Mouse (Mus musculus): ENCODE measurements around the gene Dnm1.

Gene Dnm1

DNA sequence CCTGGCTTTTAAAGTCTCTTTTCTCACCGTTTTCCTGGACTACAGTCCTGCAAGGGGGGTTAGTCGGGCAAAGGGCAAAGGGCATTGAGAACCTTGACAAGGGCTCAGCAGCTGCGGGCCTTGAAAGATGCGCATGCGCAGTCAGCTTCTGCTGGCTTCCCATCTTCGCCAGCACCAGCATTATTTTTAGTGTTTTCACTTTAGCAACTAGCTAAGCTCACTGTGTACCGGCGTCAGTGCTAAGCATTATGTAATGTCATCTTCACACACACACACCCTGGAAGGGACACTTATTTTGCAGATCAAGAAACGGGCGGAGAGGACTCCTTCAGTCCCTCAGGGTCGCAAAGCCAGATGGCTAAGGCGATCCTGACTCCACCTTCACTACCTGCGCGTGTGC, 7.6 kb upstream of the Dnm1 start:
- DNase-seq, result peak; percentile 88

DNA sequence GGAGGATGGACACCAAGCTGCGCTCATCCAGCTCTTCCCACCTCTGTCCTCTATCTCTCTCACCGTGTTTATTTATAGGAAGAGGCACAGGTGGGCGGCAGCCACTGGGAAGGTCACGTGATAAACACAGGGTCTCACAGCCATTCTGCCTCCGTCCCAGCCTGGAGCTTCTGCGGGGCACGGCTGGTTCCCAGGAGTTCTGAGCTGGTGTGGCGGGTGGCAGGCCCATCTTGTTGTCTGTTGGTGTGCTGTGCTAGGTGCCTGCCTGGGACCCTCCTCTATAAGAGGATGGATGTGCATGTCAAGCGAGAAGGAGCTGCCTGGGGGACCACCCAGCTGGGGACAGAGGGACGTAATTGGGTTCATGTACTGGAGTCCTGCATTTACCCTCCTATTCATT, 5.2 kb upstream of the Dnm1 start:
- DNase-seq, result no peak

DNA sequence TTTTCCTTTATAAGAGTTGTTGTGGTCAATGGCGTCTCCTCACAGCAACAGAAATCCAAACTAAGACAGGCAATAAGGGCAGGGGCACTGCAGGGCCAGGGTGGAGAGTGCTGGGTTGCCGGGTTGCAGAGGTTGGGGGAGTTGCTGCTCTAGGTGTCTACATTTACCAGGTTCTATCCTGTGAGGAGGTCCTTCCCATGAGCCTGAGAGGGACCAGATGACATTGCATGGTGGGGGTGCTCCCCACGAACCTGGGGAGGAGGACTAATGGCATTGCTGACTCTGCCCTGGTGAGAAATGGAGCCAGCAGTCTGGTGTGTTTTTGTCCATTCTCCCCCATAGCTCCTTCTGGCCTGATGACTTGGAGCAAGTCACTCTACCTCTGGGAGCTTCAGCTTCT, 4.6 kb upstream of the Dnm1 start:
- no peak for DNase-seq

DNA sequence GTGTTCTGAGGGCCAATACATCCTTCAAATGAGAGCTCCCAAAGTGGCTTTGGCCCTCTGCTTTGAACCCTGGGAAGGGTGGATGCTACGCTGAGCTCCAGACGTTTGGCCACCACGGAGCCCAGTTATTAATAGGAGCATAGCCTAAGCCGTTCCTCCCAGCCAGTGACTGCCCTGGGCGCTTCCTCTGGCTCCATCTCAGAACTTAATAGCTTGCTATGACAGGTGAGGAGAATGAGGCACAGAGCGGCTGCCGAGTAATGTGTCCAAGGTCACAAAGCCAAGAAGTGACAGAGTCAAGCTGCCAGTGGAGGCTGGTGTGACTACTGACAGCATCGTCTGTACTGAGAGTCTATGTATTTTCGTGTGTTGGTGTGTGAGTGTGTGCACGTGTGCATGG, 3.1 kb upstream of the Dnm1 start:
- DNase-seq, result no peak

DNA sequence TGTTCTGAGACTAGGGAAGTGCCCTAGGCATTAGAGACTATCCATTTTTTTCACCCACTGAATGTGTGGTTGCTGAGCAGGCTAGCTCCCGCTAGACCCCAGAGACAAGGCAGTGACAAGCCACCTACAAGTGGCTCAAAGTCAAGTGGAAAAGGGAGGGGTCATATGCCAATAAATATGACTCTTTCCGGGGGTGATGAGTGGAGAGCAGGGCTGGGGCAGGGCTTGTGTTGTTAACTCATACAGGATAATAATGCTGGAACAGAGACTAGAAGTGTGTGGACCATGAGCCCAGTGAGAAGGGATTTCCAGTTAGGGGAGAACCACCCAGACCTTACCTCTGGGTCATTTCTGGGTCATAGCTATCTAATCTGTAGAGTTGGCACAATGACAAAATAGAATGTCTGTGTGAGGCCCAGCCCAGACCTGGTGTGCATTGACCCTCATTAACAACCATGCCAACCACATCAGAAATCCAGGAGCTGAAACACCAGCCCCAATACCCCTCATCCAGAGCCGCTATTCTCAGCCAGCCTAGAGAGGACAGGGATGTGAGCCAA, 1.3 kb upstream of the Dnm1 start:
- DNase-seq, result no peak

DNA sequence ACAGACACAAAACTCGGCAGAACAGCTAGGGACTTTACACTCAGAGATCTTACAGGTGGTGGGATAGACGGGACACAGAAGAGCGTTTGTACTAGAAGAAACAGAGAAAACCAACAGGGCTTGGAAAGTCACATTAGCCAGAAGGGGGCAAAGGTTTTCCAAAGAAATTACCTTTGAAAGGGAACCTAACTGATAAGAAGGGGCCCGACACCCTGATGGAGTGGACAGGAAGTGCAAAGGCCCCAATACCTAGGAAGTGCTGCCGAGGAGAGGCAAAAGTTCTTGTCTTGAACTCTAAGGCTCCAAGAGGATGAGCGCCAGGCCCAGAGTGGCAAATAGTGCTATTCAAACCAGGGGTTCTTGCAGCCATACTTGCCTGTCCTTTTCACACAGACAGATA, 698 bp upstream of the Dnm1 start:
- DNase-seq, result no peak

DNA sequence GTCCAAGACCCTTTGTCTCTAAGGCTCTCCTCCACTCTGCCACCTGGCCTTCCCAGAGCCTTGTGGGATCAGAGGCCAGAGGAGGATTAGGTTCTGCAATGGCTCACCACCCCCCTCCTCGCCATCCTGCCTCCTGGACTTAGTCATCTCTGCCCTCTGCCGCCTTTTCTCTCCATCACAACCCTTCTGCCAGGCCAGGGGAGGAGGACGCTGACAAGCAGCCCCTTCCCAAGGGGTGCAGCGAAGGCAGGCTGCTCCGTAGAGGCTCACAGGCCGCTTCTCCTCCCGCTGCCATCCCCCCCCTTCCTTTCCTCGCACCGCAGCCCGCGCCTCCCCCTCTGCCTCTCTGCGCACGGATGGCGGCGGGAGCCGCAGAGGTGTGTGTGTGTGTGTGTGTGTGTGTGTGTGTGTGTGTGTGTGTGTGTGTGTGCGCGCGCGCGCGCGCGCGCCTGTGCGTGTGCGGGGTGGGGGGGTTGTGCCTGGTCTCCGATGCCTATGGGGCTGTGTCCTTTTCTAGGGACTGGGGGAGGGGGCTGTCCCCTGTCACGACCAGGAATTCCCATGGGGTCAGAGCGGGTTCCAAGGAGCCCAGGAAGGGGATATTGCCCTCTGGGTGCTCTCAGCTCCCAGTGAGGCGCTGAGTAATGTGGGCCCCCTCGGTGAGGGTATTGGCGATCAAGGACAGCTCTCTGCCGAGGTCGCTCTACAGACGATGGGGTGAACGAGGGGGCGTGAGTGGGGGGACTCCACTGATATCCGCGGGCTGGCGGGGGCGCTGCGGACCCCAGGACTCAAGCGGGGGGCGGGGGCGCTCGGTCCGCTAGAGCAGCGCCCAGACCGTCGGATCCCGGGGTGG, 759 bp downstream of the Dnm1 start, which contains the start of gene Ciz1:
Gene Ciz1 (plus strand): TSS at position 177 of the 856 bp plus-strand sequence.
- no peak for DNase-seq

DNA sequence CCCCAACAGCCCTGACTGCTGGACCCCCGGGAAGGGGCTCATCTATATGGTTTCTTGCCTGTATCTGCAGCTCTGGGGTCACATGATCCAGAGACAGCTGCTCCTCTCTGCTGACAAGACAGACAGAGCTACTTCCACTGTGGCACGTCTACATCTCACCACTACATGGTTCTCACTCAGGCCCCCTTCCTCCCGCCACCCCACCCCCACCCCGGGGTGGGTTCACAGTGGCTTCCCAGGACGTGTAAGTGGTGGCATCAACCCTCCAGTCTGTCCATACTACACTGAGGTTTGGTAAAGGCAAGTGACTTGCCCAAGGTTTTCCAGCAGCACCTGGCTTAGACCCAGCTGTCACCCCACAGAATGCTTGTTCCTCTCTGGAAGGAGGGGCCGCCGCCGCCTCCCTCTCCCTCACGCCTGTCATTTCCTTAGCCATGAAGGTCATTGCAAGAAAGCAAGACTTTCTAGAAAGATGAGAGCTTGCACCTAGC, 1.6 kb downstream of the Dnm1 start:
- DNase-seq, result no peak

DNA sequence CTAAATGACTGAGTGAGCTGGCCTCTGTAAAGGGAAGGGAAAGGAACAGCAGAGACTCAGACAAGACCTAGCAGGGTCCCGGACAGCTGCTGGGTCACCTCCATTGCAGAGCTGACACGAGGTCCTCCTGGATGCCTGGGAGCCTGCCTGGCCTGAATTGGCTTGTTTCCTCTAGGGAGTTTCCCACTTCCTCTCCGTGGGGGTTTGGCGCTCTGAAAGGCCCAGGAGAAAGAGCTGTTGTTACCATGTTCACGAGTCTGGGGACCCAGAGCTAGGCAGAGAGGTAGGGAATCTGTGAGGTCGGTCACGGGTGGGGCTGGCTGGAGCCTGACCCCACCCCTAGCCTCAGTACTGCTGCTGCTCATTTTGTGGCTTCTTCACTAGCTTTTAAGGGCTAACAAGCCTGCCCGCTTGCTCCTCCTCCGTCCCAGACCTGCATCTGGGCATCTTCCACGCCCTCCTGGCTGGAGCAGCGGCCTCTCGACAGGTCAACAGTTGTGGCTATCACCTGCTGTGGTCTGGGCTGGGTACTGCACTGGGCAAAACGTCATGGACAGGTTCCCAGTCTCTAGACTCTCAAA, 2.6 kb downstream of the Dnm1 start:
- no peak for DNase-seq

DNA sequence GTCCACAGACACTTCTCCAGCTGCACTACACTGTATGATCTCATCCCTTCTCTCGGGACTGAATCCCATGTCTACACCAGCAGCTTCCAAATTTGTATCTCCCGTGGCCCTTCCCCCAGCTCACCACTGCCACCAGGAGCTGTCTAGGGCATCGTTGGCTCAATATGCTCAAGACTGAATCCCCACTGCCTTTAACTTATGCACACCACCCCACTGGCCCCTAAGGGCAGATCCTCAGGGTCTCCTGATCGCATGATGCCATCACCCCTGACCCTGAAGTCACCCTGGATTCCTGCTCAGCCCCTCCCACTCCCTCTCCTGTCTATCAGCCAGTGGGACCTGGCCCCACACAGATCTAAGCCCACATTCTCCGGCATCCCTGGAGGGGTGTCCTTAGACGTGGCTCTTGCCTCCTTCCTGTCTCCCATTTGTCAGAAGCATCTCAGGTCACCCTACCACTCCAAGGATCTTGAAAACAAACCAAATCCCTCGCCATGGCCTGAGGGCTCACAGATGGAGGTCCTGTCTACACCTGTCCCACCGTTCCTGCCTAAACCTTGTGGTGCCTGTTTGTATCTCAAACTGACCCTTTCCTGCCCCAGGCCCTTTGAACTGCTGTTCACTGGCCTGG, 3.4 kb downstream of the Dnm1 start:
- DNase-seq, result no peak

DNA sequence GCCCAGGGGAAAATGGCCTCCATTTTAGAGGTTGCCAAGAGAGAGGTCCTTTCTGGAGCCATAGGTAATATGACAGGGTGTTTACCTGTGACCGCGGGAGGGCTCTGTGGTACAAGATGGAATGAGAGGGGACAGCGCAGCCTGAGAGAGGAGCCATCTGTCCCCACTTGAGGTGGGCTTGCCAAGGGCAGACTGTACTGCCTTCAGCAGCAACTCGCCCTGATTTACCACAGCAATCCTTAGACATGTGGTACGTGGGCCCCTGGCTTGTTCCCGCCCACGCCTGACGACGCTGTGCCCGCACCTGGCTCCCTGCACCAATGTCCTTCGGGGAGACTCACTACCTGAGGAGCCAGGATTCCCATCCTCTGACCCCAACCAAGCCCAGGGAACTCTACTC, 4.8 kb downstream of the Dnm1 start:
- DNase-seq, result no peak

DNA sequence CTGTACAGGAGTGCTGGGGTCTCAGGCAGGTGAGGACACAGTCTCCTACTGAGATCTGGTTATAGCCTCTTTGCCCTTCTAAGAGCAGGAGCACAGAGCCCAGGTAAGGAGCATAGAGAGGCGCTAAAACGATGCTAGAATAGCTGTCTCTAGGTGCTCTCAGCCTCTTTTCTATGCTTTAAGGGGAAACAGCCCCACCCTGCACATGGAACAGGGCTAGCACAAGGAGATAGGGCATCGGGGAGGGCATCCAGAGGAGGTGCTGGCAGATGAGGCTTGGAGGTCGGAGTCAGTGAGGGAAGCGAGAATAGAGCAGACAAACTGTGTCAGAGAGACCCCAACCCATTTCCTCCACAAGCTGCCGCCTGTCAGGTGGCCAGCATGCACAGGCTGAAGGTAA, 6.1 kb downstream of the Dnm1 start:
- DNase-seq, result no peak

DNA sequence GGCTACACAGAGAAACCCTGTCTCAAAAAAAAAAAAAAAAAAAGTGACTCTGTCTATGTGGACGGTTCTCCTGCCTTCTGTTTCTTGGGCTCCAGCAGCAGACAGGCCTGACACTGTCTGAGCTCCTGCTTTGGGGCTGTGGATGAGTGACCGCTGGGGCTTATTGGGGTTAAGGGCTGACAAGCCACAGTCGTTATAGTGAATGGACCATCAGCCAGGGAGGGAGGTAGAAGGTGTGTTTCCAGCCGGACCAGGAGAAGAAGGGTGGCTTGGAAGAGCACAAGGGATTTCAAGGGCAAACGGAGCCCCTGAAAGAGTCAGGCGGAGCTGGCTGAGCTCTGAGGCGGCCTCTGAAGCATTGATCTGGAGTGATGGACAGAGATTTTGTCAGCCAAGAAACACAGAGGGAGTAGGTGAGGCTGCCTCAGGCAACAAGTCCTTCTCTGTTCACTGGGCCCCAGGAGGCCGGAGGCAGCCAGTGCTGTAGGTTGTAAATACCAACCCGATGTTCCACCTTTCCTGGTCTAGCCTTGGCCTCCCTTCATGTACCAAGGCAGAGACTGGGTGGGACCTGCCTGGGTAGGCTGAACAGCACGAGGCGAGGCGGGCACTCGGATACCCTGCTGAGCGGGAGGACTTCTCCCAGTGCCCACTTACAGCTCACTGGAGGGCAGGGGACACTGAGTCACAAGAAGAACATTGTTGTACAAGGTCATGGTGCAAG, 8.4 kb downstream of the Dnm1 start:
- DNase-seq, result no peak

DNA sequence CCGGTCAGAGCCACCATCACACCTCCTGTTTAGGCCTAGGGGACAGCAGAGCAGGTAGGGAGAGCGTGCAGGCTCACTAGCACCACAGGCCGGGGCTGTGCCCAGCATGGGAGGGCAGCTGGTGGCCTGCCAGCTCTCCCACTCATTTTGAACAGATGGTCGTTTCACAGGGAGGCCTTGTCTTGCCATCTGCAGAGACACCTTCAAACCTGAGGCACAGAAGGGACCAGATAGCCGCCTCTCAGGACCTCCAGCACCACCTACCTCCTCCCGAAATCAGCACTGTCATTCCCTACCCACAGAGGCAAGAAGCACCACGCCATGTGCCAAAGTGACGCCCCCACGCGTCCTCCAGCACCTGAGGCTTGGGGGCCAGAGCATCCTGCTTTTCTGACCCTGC, 9.1 kb downstream of the Dnm1 start:
- DNase-seq, result no peak

DNA sequence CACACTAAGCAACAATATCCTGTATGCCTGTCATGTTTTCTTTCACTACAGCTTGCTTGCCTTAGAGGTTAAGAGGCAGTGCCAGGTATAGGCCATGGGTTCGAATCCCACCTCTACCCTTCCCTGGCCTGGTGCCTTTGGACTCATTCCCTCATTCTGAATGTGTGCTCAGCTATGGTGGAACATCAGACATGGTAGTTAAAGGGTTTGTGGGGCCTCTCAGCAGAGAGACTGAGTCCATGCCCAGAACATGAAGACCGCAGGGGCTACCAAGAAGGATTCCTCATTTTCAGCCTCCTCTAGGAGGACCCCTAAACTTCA, 9.8 kb downstream of the Dnm1 start:
- no peak for DNase-seq

DNA sequence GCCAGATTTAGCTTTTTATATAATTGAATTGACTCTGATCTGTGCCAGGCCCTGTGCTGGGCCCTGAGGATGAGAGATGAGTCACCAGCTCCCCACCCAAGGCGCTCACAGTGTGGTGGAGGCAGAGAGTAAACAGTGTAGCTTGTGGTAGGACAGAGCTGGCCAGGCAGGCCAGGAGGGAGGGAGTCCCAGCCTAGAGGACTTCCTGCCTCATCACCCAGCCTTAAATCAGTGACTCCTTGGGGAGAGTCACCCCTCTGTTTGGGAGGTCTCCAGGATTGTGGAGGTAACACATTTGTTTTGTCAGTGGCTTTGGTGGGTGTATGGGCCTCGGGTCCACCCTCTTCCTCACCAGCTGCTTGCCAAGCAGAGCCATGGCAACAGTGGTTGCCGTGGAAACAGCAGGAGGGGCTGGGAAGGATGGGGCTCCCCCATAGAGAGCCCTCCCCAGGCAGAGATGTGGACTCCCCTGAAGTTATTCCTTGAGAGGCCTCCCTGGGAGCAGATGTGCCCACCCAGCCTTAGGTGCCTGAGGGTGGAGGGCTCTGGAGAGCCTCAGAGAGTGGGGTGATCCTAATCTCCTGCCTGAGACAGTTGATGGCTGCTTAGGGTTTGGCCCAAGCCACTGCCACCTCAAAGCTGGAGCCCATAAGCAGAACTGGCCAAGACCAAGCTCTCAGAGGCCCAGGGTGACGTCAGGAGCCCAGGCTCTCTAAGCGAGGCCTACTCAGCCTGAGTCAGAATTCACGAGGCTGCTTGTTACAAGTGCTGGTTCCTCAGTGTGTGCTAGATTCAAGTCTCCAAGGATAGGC, 10.4 kb downstream of the Dnm1 start:
- no peak for DNase-seq

DNA sequence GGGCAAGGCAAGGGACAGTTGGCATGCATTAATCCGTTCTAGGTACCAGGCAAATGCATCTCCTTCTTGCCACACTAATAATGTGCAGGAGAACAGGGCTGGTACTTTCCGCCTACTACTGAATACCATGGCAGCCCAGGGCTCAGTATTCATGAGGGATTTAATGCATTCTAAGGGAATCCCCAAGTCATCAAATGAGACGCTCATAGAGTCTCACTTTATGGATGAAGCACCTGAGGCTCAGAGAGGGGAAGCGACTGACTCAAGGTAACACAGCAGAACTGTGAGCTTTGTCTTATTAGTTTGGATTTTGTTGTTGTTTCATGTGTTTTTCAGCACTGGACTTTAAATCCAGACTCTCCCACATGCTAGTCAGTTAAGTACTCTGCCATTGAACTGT, 11.1 kb downstream of the Dnm1 start:
- no peak for DNase-seq

DNA sequence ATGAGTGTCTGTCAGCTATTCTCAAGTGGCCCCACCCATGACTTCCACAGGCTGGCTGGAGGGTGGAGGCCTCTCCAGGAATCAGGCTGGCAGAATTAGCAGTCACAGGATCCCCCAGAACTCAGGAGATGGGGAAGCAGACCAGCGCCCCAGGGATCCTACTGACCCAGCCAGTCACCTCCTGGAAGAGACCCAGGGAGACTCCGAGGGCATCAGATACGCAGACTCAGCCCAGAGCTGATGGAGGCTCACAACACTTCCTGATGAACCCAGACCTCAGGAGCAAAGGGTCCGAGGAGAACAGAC, 11.6 kb downstream of the Dnm1 start:
- no peak for DNase-seq

DNA sequence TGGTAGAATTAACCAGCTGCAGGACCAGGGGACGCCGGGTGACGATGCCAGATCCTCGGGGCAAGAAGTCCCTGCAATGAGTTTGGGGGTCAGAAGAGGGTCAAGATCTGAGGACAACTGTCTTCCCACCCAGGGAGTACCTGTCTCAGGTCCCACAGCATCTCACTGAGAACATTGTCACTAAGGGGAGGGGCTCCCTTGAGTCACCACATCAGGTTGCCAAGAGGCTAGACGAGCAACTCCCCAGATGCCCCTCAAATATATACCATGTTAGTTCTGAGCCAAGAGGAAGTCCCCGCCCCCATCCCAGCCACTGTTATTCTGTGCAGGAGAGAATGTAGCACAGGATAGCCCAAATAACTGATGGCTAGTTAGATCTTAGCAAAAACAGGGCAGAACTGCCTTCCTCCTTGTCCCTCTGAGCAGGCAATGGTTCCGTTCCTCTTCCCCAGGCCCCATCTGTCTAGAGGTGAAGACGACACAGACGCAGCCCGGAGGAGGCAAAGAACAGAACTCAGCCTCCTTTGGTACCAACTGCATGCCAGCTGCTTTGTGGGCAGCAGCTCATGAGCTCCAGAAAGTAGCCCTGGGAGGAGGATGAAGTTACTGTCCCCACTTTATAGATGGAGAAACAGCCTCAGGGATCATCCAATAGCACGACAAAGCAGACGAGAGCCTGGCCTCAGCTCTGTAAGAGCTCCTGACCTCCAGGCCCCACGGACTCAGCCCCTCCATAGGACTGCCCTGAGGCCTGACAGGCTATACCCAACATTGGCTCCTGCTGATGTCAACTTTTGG, 12.1 kb downstream of the Dnm1 start:
- DNase-seq, result no peak

DNA sequence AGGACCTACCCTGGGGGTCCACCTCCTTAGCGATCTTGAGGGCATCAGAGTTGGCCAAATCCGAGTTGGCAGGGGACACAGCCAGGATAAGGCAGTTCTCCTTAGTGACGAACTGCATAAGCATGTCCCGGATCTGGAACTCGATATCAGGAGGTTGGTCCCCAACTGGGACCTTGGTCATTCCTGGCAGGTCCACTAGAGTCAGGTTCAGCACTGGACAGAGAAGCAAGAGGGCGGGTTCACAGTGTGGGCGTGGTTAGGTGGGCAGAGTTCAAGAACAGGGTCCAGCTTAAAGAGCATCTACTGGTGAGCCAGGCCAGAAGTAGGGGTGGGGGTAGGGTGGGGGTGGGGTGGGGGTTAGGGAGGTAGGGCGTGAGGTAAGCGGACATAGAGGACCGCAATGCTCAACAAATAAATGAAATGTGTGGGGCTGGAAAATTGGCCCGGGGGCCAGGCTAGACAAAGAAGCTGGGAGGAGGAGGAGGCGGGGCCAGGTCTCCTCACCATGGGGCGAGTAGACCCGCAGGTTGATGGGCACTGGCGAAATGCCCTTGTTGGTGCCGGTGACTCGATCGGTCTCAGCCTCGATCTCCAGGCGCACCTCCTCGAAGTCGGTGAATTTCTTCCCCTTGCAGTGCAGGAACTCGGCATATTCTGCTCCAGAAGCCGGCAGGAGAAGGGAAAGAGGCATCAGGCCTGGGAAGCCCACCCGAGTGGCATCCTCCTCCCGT, 13.1 kb downstream of the Dnm1 start:
- DNase-seq, result no peak

DNA sequence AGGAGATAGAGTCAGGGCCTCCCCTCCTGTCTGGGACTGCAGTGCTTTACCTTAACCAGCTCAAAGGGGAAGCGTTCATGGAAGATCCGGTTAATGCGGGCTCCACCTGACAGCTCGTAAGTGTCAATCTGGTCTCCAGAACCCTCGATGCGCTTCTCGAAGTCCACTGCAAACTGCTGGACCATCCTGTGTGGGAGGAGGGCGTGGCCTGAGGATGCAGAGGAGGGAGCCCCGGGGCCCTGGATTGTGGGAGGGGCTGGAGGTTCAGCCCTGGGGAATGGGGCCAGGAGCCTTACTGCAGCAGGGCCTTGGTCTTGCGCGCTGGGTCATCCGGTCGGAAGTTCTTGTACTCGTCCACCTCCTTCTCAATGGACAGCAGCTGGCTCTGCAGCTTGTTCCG, 17.2 kb downstream of the Dnm1 start:
- no peak for DNase-seq

All from kidney, adult 11 months (tissue).